Mouse (Mus musculus): ENCODE results near the gene Smoc1. TPM values are rescaled to one million over a fixed set of nuclear protein-coding genes. Genes with fewer than 3 reads are reported as not detected.

Smoc1 gene
- polyA plus RNA-seq, 1 experiment from 2014 or later: 10.7 TPM

- Histone ChIP-seq H3K9me3 (ENCODE audit: control insufficient read depth, low read length) (no peaks in the 10 kb centered on the region), H3K27me3 (replicated peaks; ENCODE audit: control insufficient read depth, insufficient read depth, low read length) (no peaks in the 10 kb centered on the region), H3K4me2 (ENCODE audit: low read depth, low read length) (no peak overlapping the region), H3K27ac (replicated peaks; ENCODE audit: low read depth, low read length) (no peak overlapping the region), H3K9ac (ENCODE audit: low read depth, low read length) (no peak overlapping the region), H3K4me3 (ENCODE audit: low read depth, low read length) (no peak overlapping the region), H3K36me3 (ENCODE audit: control insufficient read depth, insufficient read depth, low read length) (no peaks in the 10 kb centered on the region), H3K4me1 (ENCODE audit: control insufficient read depth, insufficient read depth, low read length) (peaks cover 12% of the 10 kb centered on the region)
- WGBS: 68% methylated on average over 11 of the region's 11 CpGs
- no peak for DNase-seq (ENCODE audit: low spot score)
- ATAC-seq (ENCODE audit: low read depth): no peak
Measured at GRCm38 (mm10) chr12:81013496-81013895, 13.1 kb upstream of the Smoc1 start.

DNA sequence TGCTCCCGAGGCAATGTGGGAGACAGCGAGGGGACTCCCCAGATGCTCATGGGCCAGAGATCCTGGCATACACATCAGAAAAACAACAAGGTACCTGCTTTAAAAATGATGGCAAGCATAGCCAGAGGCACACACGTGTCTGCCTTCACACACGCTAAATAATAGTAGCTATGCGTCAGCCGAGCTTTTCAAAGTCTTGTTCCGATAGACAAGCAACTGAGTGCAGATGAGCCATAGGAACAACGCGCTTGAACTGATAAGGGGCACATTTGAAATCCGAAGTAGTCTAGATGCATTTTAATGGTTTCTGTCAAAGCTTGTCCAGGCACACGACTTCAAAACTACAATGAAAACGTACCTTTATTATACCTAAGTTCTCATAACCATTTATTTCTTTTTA, 9.0 kb upstream of the Smoc1 start:
- WGBS: 89% methylated on average over 12 of the region's 12 CpGs

DNA sequence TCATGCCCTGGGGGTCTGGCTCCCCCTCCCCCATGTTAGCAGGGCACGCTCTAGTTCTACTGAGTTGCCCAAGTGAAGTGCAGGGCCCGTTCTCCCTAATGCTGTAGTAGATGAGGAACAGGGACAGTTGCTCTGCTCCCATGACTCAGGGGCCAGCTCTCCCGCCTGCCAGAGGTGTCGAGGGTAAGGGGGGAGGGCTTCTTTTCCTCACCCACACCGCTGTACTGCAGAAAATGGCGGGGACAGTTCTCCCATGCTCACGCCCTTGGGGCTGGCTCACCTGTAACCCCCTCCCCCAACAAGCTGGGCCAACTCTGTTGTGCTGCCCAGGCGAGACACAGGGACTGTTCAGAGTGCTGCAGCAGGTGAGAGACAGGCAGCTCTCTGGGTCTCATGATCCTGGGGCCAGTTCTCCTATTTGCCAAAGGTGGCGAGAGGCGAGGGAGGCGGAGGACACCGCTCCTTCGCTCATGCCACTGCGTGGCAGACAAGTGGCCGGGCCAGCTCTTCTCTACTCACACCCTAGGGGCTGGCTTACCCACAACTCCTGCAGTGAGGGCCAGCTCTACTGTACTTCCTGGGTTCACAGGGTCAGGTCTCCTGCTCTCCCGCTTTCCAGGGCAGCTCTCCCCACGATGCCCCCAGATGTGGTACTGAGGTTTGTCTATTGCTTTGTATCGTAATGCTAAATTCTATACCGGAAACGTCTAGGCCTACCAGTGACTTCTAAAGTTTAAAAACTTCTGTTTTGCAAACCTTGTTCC, 7.9 kb upstream of the Smoc1 start:
- WGBS: 85% methylated on average over 17 of the region's 20 CpGs
- no peaks in the 10 kb centered on the region for H3K9me3 ChIP-seq (ENCODE audit: control insufficient read depth, low read length)
- ATAC-seq (ENCODE audit: low read depth) (no peak), DNase-seq (ENCODE audit: low spot score) (no peak)
- H3K4me1 ChIP-seq (ENCODE audit: control insufficient read depth, insufficient read depth, low read length): no peaks in the 10 kb centered on the region
- H3K27me3 ChIP-seq (replicated peaks; ENCODE audit: control insufficient read depth, insufficient read depth, low read length): no peaks in the 10 kb centered on the region
- no peak overlapping the region for H3K27ac ChIP-seq (replicated peaks; ENCODE audit: low read depth, low read length)
- no peak overlapping the region for H3K4me2 ChIP-seq (ENCODE audit: low read depth, low read length)
- H3K9ac ChIP-seq (ENCODE audit: low read depth, low read length): no peak overlapping the region
- no peaks in the 10 kb centered on the region for H3K36me3 ChIP-seq (ENCODE audit: control insufficient read depth, insufficient read depth, low read length)
- H3K4me3 ChIP-seq (ENCODE audit: low read depth, low read length): no peak overlapping the region

More for the DNA sequence above, 9.0 kb upstream of the Smoc1 start:
- H3K4me3 ChIP-seq (ENCODE audit: low read depth, low read length): no peak overlapping the region
- H3K9ac ChIP-seq (ENCODE audit: low read depth, low read length): no peak overlapping the region
- no peak for ATAC-seq (ENCODE audit: low read depth)
- no peaks in the 10 kb centered on the region for H3K27me3 ChIP-seq (replicated peaks; ENCODE audit: control insufficient read depth, insufficient read depth, low read length)
- H3K4me2 ChIP-seq (ENCODE audit: low read depth, low read length): no peak overlapping the region
- H3K27ac ChIP-seq (replicated peaks; ENCODE audit: low read depth, low read length): no peak overlapping the region
- H3K36me3 ChIP-seq (ENCODE audit: control insufficient read depth, insufficient read depth, low read length): no peaks in the 10 kb centered on the region
- no peak for DNase-seq (ENCODE audit: low spot score)
- H3K4me1 ChIP-seq (ENCODE audit: control insufficient read depth, insufficient read depth, low read length): no peaks in the 10 kb centered on the region
- no peaks in the 10 kb centered on the region for H3K9me3 ChIP-seq (ENCODE audit: control insufficient read depth, low read length)

GRCm38 (mm10) chr12:81019280-81019935, 7.2 kb upstream of the Smoc1 start:
- Histone ChIP-seq H3K4me2 (ENCODE audit: low read depth, low read length) (no peak overlapping the region), H3K27ac (replicated peaks; ENCODE audit: low read depth, low read length) (no peak overlapping the region), H3K9me3 (ENCODE audit: control insufficient read depth, low read length) (no peaks in the 10 kb centered on the region), H3K4me3 (ENCODE audit: low read depth, low read length) (no peak overlapping the region), H3K4me1 (ENCODE audit: control insufficient read depth, insufficient read depth, low read length) (no peaks in the 10 kb centered on the region), H3K9ac (ENCODE audit: low read depth, low read length) (no peak overlapping the region), H3K36me3 (ENCODE audit: control insufficient read depth, insufficient read depth, low read length) (no peaks in the 10 kb centered on the region), H3K27me3 (replicated peaks; ENCODE audit: control insufficient read depth, insufficient read depth, low read length) (no peaks in the 10 kb centered on the region)
- ATAC-seq (ENCODE audit: low read depth) (no peak), DNase-seq (ENCODE audit: low spot score) (no peak)
- WGBS: 93% methylated on average over 7 of the region's 7 CpGs

DNA sequence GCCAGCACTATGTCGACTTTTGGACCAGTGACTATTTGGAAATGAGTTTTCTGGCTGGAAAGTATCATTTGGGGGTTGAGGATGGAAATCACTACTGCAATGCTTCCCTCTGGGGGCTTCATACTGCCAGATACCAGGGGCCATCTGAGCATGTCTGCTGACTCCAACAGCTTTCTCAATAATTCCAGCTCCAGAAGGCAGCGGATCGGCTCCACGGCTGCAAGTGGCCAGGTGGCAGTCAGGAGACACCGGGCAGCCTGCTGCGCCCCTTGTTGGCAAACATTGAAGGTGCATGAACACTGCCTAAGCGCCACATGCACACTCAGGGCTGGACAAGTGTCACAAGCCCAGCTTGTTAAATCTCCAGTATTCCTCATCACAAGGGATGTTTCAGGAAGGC, 2.2 kb upstream of the Smoc1 start:
- ATAC-seq (ENCODE audit: low read depth) (no peak), DNase-seq (ENCODE audit: low spot score) (no peak)
- Histone ChIP-seq H3K4me1 (ENCODE audit: control insufficient read depth, insufficient read depth, low read length) (no peaks in the 10 kb centered on the region), H3K9ac (ENCODE audit: low read depth, low read length) (no peak overlapping the region), H3K36me3 (ENCODE audit: control insufficient read depth, insufficient read depth, low read length) (no peaks in the 10 kb centered on the region), H3K4me2 (ENCODE audit: low read depth, low read length) (no peak overlapping the region), H3K9me3 (ENCODE audit: control insufficient read depth, low read length) (no peaks in the 10 kb centered on the region), H3K27me3 (replicated peaks; ENCODE audit: control insufficient read depth, insufficient read depth, low read length) (peaks cover 16% of the 10 kb centered on the region), H3K27ac (replicated peaks; ENCODE audit: low read depth, low read length) (no peak overlapping the region), H3K4me3 (ENCODE audit: low read depth, low read length) (no peak overlapping the region)
- 81% methylated on average over 7 of the region's 7 CpGs for WGBS

- H3K4me1 ChIP-seq (ENCODE audit: control insufficient read depth, insufficient read depth, low read length): peaks cover 4% of the 10 kb centered on the region; the same call in 1 of the 2 replicates
- no peak overlapping the region for H3K4me3 ChIP-seq (ENCODE audit: low read depth, low read length)
- 56% methylated on average over 2 of the region's 2 CpGs for WGBS
- H3K9me3 ChIP-seq (ENCODE audit: control insufficient read depth, low read length): no peaks in the 10 kb centered on the region
- H3K27ac ChIP-seq (replicated peaks; ENCODE audit: low read depth, low read length): no peak overlapping the region
- DNase-seq (ENCODE audit: low spot score) (no peak), ATAC-seq (ENCODE audit: low read depth) (no peak)
- H3K4me2 ChIP-seq (ENCODE audit: low read depth, low read length): no peak overlapping the region
- H3K9ac ChIP-seq (ENCODE audit: low read depth, low read length): no peak overlapping the region
- H3K36me3 ChIP-seq (ENCODE audit: control insufficient read depth, insufficient read depth, low read length): no peaks in the 10 kb centered on the region
- peaks cover 16% of the 10 kb centered on the region for H3K27me3 ChIP-seq (replicated peaks; ENCODE audit: control insufficient read depth, insufficient read depth, low read length)
Measured at GRCm38 (mm10) chr12:81024993-81025392, 1.6 kb upstream of the Smoc1 start.

DNA sequence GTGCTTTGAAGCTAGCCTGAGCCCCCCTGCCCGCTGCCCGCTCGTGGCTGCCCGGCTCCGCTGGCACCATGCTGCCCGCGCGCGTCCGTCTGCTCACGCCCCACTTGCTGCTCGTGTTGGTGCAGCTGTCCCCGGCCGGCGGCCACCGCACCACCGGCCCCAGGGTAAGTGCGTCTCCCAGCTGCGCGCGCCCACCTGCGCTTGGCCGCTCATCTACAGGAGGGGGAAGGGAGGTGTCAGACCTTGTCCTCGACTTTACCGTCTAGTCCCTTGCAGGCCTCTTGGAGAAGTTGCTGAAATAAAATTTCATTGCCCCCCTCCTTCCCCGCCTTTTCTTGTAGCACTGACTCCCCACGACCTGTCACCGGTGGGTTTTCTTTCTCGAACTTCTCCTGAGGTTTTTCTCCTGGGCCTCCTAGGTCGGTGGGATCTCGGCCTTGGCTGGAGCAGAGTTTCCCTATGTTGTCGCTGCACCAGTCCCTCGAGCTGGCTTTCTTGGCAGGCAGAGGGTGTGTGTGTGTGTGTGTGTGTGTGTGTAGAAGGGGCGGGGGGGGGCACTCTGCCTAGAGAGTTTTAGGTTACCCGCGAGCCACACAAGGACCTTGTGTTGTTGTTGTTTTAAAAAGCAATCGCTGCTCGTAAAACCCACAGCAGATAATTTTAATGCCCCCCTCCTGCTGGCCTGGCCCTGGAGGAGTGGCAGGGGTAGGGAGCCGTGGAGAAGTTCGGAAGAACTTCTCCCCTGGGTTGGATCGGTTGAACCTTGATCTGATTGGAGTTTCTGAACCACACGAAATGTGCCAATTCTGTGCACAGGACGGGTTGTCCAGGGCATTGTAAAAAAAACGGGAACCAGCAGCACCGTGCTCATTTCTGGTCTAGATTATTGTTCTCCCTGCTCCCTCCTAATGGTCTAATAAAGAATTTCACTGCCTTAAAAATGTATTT, 661 bp downstream of the Smoc1 start:
- H3K9me3 ChIP-seq (ENCODE audit: control insufficient read depth, low read length): no peaks in the 10 kb centered on the region
- ATAC-seq (ENCODE audit: low read depth) (peak; percentile 78), DNase-seq (ENCODE audit: low spot score) (peak; percentile 28)
- H3K27ac ChIP-seq (replicated peaks; ENCODE audit: low read depth, low read length): no peak overlapping the region
- peak overlapping the region; percentile 61 for H3K9ac ChIP-seq (ENCODE audit: low read depth, low read length)
- H3K27me3 ChIP-seq (replicated peaks; ENCODE audit: control insufficient read depth, insufficient read depth, low read length): peaks cover 16% of the 10 kb centered on the region
- WGBS: 5% methylated on average over 34 of the region's 45 CpGs
- peak overlapping the region; percentile 93 for H3K4me2 ChIP-seq (ENCODE audit: low read depth, low read length)
- peak overlapping the region; percentile 63 for H3K4me3 ChIP-seq (ENCODE audit: low read depth, low read length)
- no peaks in the 10 kb centered on the region for H3K36me3 ChIP-seq (ENCODE audit: control insufficient read depth, insufficient read depth, low read length)
- peaks cover 4% of the 10 kb centered on the region; the same call in 1 of the 2 replicates for H3K4me1 ChIP-seq (ENCODE audit: control insufficient read depth, insufficient read depth, low read length)

DNA sequence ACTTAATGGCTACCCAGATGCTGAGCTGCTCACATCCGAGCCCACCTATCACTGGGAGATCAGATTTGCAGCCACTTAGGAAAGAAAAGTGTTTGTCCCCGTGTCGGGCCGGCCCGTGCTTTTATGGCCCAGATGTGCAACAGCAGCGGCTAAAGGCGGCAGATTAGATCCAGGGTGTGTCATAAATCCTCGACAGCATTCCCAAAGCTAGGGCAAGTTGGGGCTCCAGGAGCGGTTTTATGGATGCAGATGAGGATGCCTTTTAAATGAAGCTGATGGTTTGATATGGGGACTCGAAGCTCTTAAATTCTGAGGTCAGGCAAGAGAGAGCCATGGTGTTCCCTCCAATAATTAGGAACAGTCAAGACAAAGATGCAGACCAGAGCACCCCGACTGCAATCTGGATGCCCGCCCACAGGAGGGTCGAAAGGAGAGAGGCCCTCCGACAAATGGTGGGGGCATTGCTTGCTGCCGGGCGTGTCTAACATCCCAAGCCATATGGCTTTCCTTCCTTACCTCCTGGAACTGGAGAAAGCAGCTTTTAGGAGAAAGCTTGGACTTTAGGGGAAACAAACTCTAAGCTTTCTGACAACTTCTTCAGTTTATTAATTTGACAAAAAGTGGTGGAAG, 1.8 kb downstream of the Smoc1 start:
- Histone ChIP-seq H3K9me3 (ENCODE audit: control insufficient read depth, low read length) (no peaks in the 10 kb centered on the region), H3K27ac (replicated peaks; ENCODE audit: low read depth, low read length) (no peak overlapping the region), H3K27me3 (replicated peaks; ENCODE audit: control insufficient read depth, insufficient read depth, low read length) (peaks cover 16% of the 10 kb centered on the region), H3K36me3 (ENCODE audit: control insufficient read depth, insufficient read depth, low read length) (no peaks in the 10 kb centered on the region), H3K4me3 (ENCODE audit: low read depth, low read length) (peak overlapping the region; percentile 63), H3K4me1 (ENCODE audit: control insufficient read depth, insufficient read depth, low read length) (peaks cover 6% of the 10 kb centered on the region; the same call in 1 of the 2 replicates), H3K4me2 (ENCODE audit: low read depth, low read length) (peak overlapping the region; percentile 93), H3K9ac (ENCODE audit: low read depth, low read length) (no peak overlapping the region)
- 23% methylated on average over 16 of the region's 16 CpGs for WGBS
- ATAC-seq (ENCODE audit: low read depth) (no peak), DNase-seq (ENCODE audit: low spot score) (no peak)
